Mouse (Mus musculus): ENCODE measurements around the gene Csrnp3. TPM values are rescaled to one million over a fixed set of nuclear protein-coding genes. Genes with fewer than 3 reads are reported as not detected.

The Csrnp3 gene
- total and polyA plus RNA-seq, 3 experiments: 2.2 to 2.5 (median 2.3) TPM

DNA sequence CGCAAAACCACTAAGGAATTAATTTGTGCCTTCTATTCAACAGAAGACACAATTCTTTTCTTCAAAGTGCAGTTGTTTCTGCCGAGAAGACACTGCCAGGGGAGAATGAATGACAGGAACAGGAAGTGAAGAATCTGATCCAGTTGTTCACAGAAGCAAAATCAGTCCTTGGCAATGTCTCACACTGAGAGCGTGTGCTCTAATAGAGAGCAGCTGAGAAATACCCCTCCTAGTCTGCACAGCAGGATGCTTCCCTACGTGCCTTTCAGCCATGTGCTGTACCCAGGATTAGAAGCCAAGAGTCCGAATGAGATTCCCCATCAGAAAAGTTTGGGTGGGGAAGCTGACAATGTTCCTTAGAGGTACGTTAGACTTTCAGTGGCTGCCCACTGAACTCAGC, 223.9 kb downstream of the Csrnp3 start:
- dilution Hi-C loops (cut with MboI; ENCODE audit: extremely low pct_ligation_motif_present, extremely low pct_unique_long_range_greater_than_20kb, low sequenced_read_pairs): no loop called here
- H3K9ac ChIP-seq (ENCODE audit: insufficient read depth, low read depth): no peak overlapping the region
- no peak overlapping the region for H3K27ac ChIP-seq (ENCODE audit: insufficient read depth, low read depth)
- H3K79me2 ChIP-seq (replicated peaks; ENCODE audit: control insufficient read depth, extremely low read depth, insufficient read depth, poor library complexity, severe bottlenecking): no peaks in the 10 kb centered on the region
- no peaks in the 10 kb centered on the region for H3K4me1 ChIP-seq (ENCODE audit: control insufficient read depth in 1 of 2, insufficient read depth in 2 of 2)
- H3K36me3 ChIP-seq (replicated peaks in 1 of 2; ENCODE audit: control insufficient read depth in 1 of 2, insufficient read depth in 1 of 2, low read length in 1 of 2): no peaks in the 10 kb centered on the region
- peaks cover 15% of the 10 kb centered on the region for H3K9me3 ChIP-seq (replicated peaks; ENCODE audit: low read length)
- in situ Hi-C loops (cut with MboI; ENCODE audit: low pct_ligation_motif_present, low pct_unique_long_range_greater_than_20kb, low sequenced_read_pairs): no loop called here
- no peak for TF ChIP-seq E2F4 (IDR thresholded peaks at IDR 0.05; ENCODE audit: insufficient replicate concordance, low read depth, low read length)
- no peak for TF ChIP-seq POLR2A (IDR thresholded peaks at IDR 0.05; ENCODE audit: low read depth, low read length)
- no peak for TF ChIP-seq ELF1 (IDR thresholded peaks at IDR 0.05; ENCODE audit: low read depth, low read length)
- no peak for TF ChIP-seq USF1 (IDR thresholded peaks at IDR 0.05; ENCODE audit: low read depth, low read length)
- no peak for TF ChIP-seq GABPA (IDR thresholded peaks at IDR 0.05; ENCODE audit: insufficient replicate concordance, low read depth, low read length)
- TF ChIP-seq NELFE (IDR thresholded peaks at IDR 0.05; ENCODE audit: low read depth, low read length): no peak
- TF ChIP-seq IRF4 (IDR thresholded peaks at IDR 0.05; ENCODE audit: low read depth, low read length): no peak
- no peak for TF ChIP-seq MEF2A (IDR thresholded peaks at IDR 0.05; ENCODE audit: borderline replicate concordance, low read depth, low read length)
- TF ChIP-seq MAZ (IDR thresholded peaks at IDR 0.05; ENCODE audit: low read depth, low read length): no peak
- TF ChIP-seq KAT2A (IDR thresholded peaks at IDR 0.05; ENCODE audit: insufficient replicate concordance, low read length): no peak
- TF ChIP-seq ZC3H11A (IDR thresholded peaks at IDR 0.05; ENCODE audit: low read depth, low read length): no peak
- TF ChIP-seq RCOR1 (conservative IDR thresholded peaks at IDR 0.05; ENCODE audit: low read depth, low read length): no peak
- no peak for TF ChIP-seq ZKSCAN1 (IDR thresholded peaks at IDR 0.05; ENCODE audit: borderline replicate concordance, low read depth, low read length)
- DNase-seq (ENCODE audit: extremely low read depth): no peak
- H3K4me2 ChIP-seq (ENCODE audit: insufficient read depth, low read depth, poor library complexity, severe bottlenecking): no peak overlapping the region
- no peak overlapping the region for H3K4me3 ChIP-seq (replicated peaks in 1 of 3; ENCODE audit: low read depth in 2 of 3, low read length in 2 of 3, poor library complexity in 1 of 3)
- no peaks in the 10 kb centered on the region for H3K27me3 ChIP-seq (replicated peaks)

GRCm38 (mm10) chr2:66080731-66081130, 235.2 kb downstream of the Csrnp3 start:
- no peak overlapping the region for H3K9ac ChIP-seq (ENCODE audit: insufficient read depth, low read depth)
- no peak overlapping the region for H3K4me3 ChIP-seq (replicated peaks in 1 of 3; ENCODE audit: low read depth in 2 of 3, low read length in 2 of 3, poor library complexity in 1 of 3)
- H3K9me3 ChIP-seq (replicated peaks; ENCODE audit: low read length): peaks cover 17% of the 10 kb centered on the region
- H3K4me1 ChIP-seq (ENCODE audit: control insufficient read depth in 1 of 2, insufficient read depth in 2 of 2): no peaks in the 10 kb centered on the region
- dilution Hi-C loops (cut with MboI; ENCODE audit: extremely low pct_ligation_motif_present, extremely low pct_unique_long_range_greater_than_20kb, low sequenced_read_pairs): no loop called here
- H3K79me2 ChIP-seq (replicated peaks; ENCODE audit: control insufficient read depth, extremely low read depth, insufficient read depth, poor library complexity, severe bottlenecking): no peaks in the 10 kb centered on the region
- in situ Hi-C loops (cut with MboI; ENCODE audit: low pct_ligation_motif_present, low pct_unique_long_range_greater_than_20kb, low sequenced_read_pairs): no loop called here
- no peak for TF ChIP-seq EP300 (IDR thresholded peaks at IDR 0.05; ENCODE audit: low read length)
- TF ChIP-seq BHLHE40 (IDR thresholded peaks at IDR 0.05; ENCODE audit: low read depth, low read length): no peak
- TF ChIP-seq UBTF (IDR thresholded peaks at IDR 0.05; ENCODE audit: low read depth, low read length): no peak
- no peak for TF ChIP-seq MEF2A (IDR thresholded peaks at IDR 0.05; ENCODE audit: borderline replicate concordance, low read depth, low read length)
- TF ChIP-seq CHD2 (IDR thresholded peaks at IDR 0.05; ENCODE audit: low read length): no peak
- TF ChIP-seq ZMIZ1 (IDR thresholded peaks at IDR 0.05; ENCODE audit: low read depth, low read length): no peak
- no peak for TF ChIP-seq USF1 (IDR thresholded peaks at IDR 0.05; ENCODE audit: low read depth, low read length)
- no peak for TF ChIP-seq ZC3H11A (IDR thresholded peaks at IDR 0.05; ENCODE audit: low read depth, low read length)
- no peak for TF ChIP-seq JUN (IDR thresholded peaks at IDR 0.05; ENCODE audit: insufficient read depth, low read depth, low read length)
- TF ChIP-seq MYC (IDR thresholded peaks at IDR 0.05; ENCODE audit: low read depth, low read length): no peak
- TF ChIP-seq RCOR1 (conservative IDR thresholded peaks at IDR 0.05; ENCODE audit: low read depth, low read length): no peak
- no peak overlapping the region for H3K4me2 ChIP-seq (ENCODE audit: insufficient read depth, low read depth, poor library complexity, severe bottlenecking)
- DNase-seq (ENCODE audit: extremely low read depth): no peak
- H3K36me3 ChIP-seq (replicated peaks in 1 of 2; ENCODE audit: control insufficient read depth in 1 of 2, insufficient read depth in 1 of 2, low read length in 1 of 2): no peaks in the 10 kb centered on the region
- H3K27me3 ChIP-seq (replicated peaks): no peaks in the 10 kb centered on the region
- H3K27ac ChIP-seq (ENCODE audit: insufficient read depth, low read depth): no peak overlapping the region

Other genes with a start within 250 kb of the Csrnp3 start
- 0.59 and 0.84 TPM in 2 replicates for gene Scn2a, start 225.0 kb upstream of the Csrnp3 start, total RNA-seq (2012; rRNA removed)
- gene Scn2a, start 225.0 kb upstream of the Csrnp3 start, total RNA-seq (2014; rRNA removed): 4.8 and 6.1 TPM in 2 replicates
- 2.3 and 2.4 TPM in 2 replicates for gene Scn2a, start 225.0 kb upstream of the Csrnp3 start, polyA plus RNA-seq (2012; ENCODE audit: insufficient read length, low read depth)

Data from CH12.LX (cell line).